In the genomic region with DNA sequence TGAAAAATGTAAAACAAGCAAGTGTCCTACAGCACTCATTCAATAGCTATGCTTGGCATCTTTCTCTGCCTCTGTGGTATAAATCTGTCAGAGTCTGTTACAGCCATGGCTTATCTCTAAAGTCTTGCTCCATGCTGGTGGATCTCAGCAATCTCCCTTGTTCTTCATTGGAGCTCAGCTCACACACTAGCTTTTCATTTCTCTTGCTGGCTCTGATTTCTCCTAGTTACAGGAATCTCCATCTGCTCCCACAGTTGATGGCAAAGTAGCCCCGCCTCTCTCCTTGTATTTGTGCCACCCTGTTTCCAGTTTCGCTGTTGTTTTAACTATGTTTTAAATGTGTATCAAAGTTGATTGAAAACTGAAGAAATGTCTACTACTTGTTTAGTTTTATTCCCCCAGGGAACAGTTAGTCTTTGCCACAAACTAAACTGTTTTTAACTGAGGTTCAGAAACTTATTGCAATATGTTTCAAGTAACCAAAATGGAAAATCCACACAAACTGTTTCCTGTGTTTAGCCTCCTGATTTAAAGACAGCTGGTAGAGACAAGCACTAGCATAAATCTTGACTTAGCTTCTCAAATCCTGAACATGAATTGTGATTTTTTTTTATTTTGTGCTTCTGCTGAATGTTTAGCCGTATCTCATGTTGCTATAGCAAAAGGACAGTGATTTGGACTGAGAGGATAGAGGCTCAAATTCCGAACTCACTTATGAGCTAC, we compare ENCODE assay signal across 12 mouse cellular contexts.
"Had no signal": no experiment of that assay in that cellular context is flagged by ENCODE, and none has a peak within 500 bp of the region (broad histone marks: within the 10 kb centered on the region; RNA-seq: fewer than 3 reads in every experiment).

No protein-coding gene starts in this region.

- H3K27ac ChIP-seq: kidney, postnatal 0 days; limb, embryonic 15.5 days; liver, embryonic 12.5 days; midbrain, embryonic 10.5 days; neural tube, embryonic 12.5 days; stomach, embryonic 15.5 days had no signal

- H3K4me2 ChIP-seq: limb, embryonic 15.5 days; liver, embryonic 12.5 days; lung, embryonic 14.5 days; neural tube, embryonic 12.5 days; stomach, embryonic 15.5 days had no signal

- H3K9me3 ChIP-seq: limb, embryonic 15.5 days; liver, embryonic 12.5 days; midbrain, embryonic 10.5 days; neural tube, embryonic 12.5 days; stomach, embryonic 15.5 days had no signal

- H3K4me1 ChIP-seq: limb, embryonic 15.5 days; liver, embryonic 12.5 days; midbrain, embryonic 10.5 days; neural tube, embryonic 12.5 days; stomach, embryonic 15.5 days had no signal

- DNase-seq: kidney, postnatal 36 days; lung, embryonic 14.5 days; lung, postnatal 10 days; lung, postnatal 4 days; midbrain, embryonic 14.5 days; thymus, postnatal 36 days had no signal

- H3K36me3 ChIP-seq: limb, embryonic 15.5 days; liver, embryonic 12.5 days; midbrain, embryonic 10.5 days; neural tube, embryonic 12.5 days; stomach, embryonic 15.5 days had no signal

- ATAC-seq: liver, embryonic 12.5 days had no signal

- H3K4me3 ChIP-seq: limb, embryonic 15.5 days; liver, embryonic 12.5 days; midbrain, embryonic 10.5 days; neural tube, embryonic 12.5 days; stomach, embryonic 15.5 days had no signal

- H3K9ac ChIP-seq: limb, embryonic 15.5 days; liver, embryonic 12.5 days; lung, embryonic 14.5 days; neural tube, embryonic 12.5 days; stomach, embryonic 15.5 days had no signal

- H3K27me3 ChIP-seq: limb, embryonic 15.5 days; liver, embryonic 12.5 days; neural tube, embryonic 12.5 days; stomach, embryonic 15.5 days had no signal
